Mouse (Mus musculus) gastrocnemius, adult 8-10 months (tissue): ENCODE measurements around the gene Twsg1. TPM values are rescaled to one million over a fixed set of nuclear protein-coding genes. Genes with fewer than 3 reads are reported as not detected.

Source experiments
- DNase-seq, 2 experiments: peaks; one replicate each; pipeline ENCODE4 v3.0.0; 2022; ENCODE audit warnings: low spot score in 2 of 2
- total RNA-seq, 4 experiments: library from RNA; stranded (reverse); gene quantifications; 2 replicates each; pipeline ENCODE4 v1.2.4; 2022

Twsg1 gene
- total RNA-seq, 4 experiments from 2014 or later = 31.6 to 41.9 (median 38.2) TPM

DNA sequence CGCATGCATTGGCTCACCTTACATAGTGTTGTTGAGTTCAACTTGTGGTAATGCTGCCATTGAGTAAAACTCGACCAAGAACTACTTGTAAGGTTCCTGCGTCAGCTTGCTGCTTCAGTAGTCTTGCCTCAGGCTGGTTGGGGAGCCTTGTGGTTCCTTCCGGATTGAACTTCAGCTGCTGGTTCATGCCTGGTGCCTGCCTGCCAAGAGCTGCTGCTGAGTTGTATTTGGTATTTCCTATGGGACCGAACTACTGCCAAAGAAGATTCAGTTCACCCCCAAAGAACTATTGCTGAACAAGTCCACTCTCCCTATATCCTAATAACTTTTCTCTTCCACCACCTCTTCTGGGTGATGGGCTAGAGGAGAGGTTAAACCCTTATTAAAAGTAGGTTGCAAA lies 61.5 kb downstream of the Twsg1 start:
- no peak for DNase-seq

- DNase-seq = no peak
These were observed 64.5 kb downstream of the Twsg1 start for GRCm38 (mm10) chr17:65886571-65886970.

DNA sequence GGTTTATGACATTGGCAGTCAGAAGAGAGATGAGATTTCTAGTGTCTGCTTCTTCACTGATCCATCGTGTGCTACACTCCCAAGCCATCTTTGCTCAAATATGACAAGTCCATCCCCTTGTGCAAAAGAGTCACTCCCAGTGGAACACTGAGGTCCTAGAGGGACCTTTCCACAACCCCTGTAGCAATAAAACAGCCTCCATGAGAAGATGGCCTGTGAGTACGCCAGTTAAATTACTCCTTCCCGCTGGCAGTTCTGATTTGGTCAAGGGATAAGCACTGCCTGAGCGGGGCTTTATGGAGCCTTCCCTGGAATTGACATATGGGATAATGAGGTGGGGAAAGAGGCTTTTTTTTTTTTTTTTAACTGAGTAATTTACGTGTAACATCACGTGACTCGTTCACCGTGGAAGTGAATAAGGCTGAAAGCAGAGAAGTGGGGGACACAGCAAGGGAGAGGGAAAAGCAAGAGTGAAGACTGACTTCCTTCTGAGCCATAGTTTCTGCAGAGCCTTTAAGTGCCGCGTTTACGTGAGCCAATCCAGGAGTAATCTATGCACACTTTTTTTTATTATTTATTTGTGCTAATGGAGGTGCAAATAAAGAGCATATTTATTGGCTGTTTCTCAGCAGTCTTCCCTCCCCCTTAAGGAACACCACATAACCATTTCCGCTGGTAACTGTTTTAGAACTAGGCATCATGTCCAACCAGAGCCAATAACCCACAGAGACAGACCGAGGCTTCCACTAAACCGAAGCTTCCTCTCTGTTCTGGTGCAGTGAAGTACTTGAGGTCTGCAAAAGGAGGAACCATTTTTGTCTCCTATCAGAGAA lies 65.1 kb downstream of the Twsg1 start, which contains the start of gene Ralbp1:
Gene Ralbp1, minus strand, starts transcription at position 102 of the 833 bp plus-strand sequence.
- no peak for DNase-seq

DNA sequence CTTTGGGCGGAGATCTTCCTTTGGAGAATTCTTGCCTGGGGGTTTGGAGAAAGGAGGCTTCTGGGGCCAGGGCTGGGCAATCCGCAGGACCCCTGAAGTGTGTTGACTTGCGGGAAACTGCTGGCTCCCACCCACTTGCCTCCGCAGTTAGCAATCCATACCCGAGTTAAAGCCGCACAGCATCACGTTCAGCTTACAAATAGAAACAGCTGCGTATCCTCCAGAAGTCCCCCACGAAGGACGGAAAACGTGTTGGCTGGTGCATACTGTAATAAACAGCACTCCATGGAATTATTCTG lies 65.7 kb downstream of the Twsg1 start:
- DNase-seq = no peak

DNA sequence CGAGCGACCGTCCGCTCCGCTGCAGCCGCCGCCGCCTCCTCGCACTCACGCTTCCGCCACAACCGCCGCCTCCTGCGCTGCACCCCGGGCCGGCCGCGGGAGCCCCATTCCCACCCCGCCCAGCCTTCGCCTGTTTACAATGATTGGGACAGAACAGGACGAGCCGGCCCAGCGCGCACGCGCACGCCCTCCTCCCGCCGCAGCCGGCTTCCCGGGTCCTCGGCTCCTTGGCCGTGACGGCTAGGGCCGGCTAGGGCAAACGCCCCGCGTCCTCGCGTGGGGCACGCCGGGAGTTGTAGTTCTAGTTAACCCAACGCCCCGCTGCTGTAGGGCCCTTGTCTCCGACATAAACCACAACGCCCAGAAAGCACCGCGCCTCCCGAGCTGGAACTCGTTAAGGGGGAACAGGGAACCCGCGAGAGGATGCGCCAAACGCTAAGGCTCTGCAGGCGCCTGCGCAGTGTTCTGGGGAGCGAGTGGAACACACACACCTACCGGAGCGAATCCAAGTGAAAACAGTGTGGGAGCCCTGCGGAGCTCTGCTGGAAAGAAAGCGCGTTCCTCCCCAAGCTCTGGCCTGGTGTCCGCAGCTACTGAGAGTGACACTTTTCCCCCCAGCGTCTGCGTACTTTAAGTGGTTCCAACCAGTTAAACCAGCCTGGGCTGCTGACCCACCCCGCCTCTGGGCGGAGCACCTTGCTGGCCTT lies 66.2 kb downstream of the Twsg1 start:
- DNase-seq = peak; percentile 99

GRCm38 (mm10) chr17:65884061-65884669 lies 66.9 kb downstream of the Twsg1 start:
- peak in 1 of 2 experiments; percentile 26 for DNase-seq

DNA sequence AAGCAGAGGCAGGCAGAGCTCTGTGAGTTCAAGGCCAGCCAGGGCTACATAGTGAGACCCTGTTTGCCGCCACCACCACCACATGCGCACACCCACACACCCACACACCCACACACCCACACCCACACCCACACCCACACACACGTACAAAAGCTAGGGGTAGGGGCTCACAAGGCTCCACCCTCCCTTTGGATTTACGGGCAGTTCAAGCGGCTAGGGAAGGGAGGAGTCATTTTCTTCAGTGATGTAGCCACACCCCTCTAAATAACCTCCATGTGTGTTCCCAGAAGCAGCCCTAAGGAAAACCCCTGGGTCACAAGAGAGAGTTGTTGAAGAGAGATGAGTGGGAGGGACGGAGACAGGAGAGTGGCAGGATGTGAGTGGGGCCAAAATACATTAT lies 74.0 kb downstream of the Twsg1 start:
- no peak for DNase-seq

DNA sequence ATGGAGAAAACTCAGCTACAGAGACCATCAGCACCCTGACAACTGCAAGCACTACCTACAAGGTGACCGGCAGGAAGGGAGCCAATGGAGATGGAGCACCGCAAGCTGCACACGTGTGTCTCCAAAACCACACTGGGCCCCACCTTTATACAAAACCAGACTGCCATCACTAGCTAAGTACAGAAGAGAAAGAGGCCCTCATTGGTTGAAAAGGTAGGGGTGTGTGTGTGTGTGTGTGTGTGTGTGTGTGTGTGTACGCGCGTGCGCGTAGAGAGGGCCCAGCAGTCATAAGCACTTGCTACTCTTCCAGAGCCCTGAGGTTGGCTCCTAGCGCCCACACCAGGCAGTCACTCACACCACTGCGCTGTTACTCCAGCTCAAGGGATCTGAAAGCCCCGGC lies 77.2 kb downstream of the Twsg1 start:
- DNase-seq = no peak

GRCm38 (mm10) chr17:65873156-65873555 lies 77.9 kb downstream of the Twsg1 start:
- no peak for DNase-seq

DNA sequence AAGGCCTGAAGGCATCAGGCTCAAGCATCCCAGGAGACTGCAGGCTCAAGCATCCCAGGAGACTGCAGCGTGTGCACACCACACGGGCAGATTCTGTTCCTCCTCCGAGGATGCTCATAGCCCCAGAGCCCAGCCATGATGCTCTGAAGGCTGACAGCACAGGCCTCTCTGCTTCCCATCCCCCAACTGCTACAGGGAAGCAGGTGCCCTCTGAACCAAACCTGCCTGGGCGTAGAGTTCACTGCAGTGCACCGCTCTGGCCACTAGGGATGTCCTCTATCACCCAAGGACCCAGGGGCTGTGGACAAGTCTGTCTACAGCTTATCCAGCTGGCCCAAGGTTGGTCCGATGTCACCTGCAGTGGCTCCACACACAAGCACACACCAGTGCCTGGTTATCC lies 78.4 kb downstream of the Twsg1 start:
- no peak for DNase-seq

DNA sequence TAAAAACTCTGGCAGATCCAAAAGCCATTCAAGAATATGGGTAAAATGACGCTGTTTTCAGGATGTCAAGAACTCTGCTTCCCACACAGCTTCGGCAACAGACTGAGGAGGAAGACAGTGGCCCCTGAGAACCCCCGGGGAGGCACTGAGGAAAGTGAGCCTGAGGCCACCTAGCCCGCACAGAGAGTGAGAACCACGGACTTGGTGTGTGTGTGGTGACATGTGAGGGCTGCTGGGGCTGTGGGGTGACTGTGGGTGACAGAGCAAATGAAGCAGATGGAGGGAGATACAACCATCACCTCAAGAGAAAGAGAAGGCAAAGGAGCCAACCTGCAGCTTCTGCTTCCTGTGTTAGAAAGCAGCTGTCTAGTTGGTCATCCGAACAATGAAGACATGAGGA lies 79.0 kb downstream of the Twsg1 start:
- DNase-seq = no peak

Other genes with a start within 250 kb of the Twsg1 start
- 1 to 10 TPM; 2.6 to 5.5 (median 3.6) TPM for gene Rab31, start 178.5 kb downstream of the Twsg1 start, total RNA-seq
- 10 to 100 TPM; 19.7 to 25.4 (median 22.0) TPM for gene Ppp4r1, start 168.7 kb downstream of the Twsg1 start, total RNA-seq
- gene Ralbp1, start 65.4 kb downstream of the Twsg1 start, total RNA-seq = 10 to 100 TPM; 24.5 to 31.2 (median 28.6) TPM
- 10 to 100 TPM; 13.3 to 20.2 (median 17.1) TPM for gene Ankrd12, start 125.9 kb upstream of the Twsg1 start, total RNA-seq
- 100 to 1,000 TPM; 578 to 651 (median 630) TPM for gene Ndufv2, start 150.3 kb upstream of the Twsg1 start, total RNA-seq
- gene Washc1, start 160.3 kb upstream of the Twsg1 start, total RNA-seq = 10 to 100 TPM; 14.5 to 20.8 (median 17.9) TPM
- under 1 TPM; 0.11 to 0.81 (median 0.39) TPM for gene Ddx11, start 172.3 kb upstream of the Twsg1 start, total RNA-seq